Mouse (Mus musculus) limb, embryonic 10.5 days (tissue): ENCODE measurements around the gene Krt2. TPM values are rescaled to one million over a fixed set of nuclear protein-coding genes. Genes with fewer than 3 reads are reported as not detected.
A peak's percentile ranks its signal among the peaks of the same experiment; 100 is the strongest.

Experiments
- DNase-seq: peaks from one replicate; pipeline ENCODE4 v3.0.0-alpha.2; 2017; ENCODE audit warnings: low spot score
- H3K27ac ChIP-seq: fragments of 300-500 bp; sonication (generic); 2 replicates; pipeline ENCODE4 v1.5.1; 2016; ENCODE audit warnings: mild to moderate bottlenecking
- H3K27me3 ChIP-seq: fragments of 300-500 bp; sonication (generic); 2 replicates; pipeline ENCODE4 v1.6.1; 2016; ENCODE audit warnings: low read depth, mild to moderate bottlenecking; ENCODE audit not compliant: poor library complexity, severe bottlenecking
- H3K36me3 ChIP-seq: fragments of 300-500 bp; sonication (generic); 2 replicates; pipeline ENCODE4 v1.6.1; 2016; ENCODE audit warnings: mild to moderate bottlenecking, moderate library complexity
- H3K4me1 ChIP-seq: fragments of 300-500 bp; sonication (generic); 2 replicates; pipeline ENCODE4 v1.6.1; 2016
- H3K4me3 ChIP-seq: fragments of 300-500 bp; sonication (generic); 2 replicates; pipeline ENCODE4 v1.5.1; 2016; ENCODE audit warnings: mild to moderate bottlenecking, moderate library complexity
- H3K9me3 ChIP-seq: fragments of 300-500 bp; sonication (generic); replicated peaks from 2 replicates; pipeline ENCODE4 v1.6.1; 2016; ENCODE audit warnings: mild to moderate bottlenecking
- WGBS: fragments of 180-500 bp; shearing (Covaris S2); methylation state at CpG from one replicate; pipeline ENCODE4 v1.1.7; 2016; 5-methylcytosine and 5-hydroxymethylcytosine counted together
- polyA plus RNA-seq: library from polyadenylated mRNA; unstranded; fragments of >200 nt; fragmentation: Nextera tagmentation; extraction: Ambion mirVana; gene quantifications from 2 replicates; pipeline ENCODE4 v1.2.1, GENCODE M21; 2016

Gene Krt2
- polyA plus RNA-seq, 1 experiment from 2014 or later, result not detected

GRCm38 (mm10) chr15:101834784-101835328, 16.9 kb upstream of the Krt2 start:
- 0 out of 2 replicates have a peak, but pooled peaks cover 4% of the 10 kb centered on the region for H3K4me1 ChIP-seq
- H3K27me3 ChIP-seq, result no peaks in the 10 kb centered on the region
- 70% methylated on average over 5 of the region's 5 CpGs for WGBS
- no peaks in the 10 kb centered on the region for H3K36me3 ChIP-seq
- no peaks in the 10 kb centered on the region for H3K9me3 ChIP-seq
- no peak for DNase-seq
- no peak overlapping the region for H3K4me3 ChIP-seq
- no peak overlapping the region for H3K27ac ChIP-seq

- no peaks in the 10 kb centered on the region for H3K36me3 ChIP-seq
- H3K27me3 ChIP-seq, result no peaks in the 10 kb centered on the region
- H3K9me3 ChIP-seq, result no peaks in the 10 kb centered on the region
- 47% methylated on average over 6 of the region's 6 CpGs for WGBS
- no peak overlapping the region for H3K4me3 ChIP-seq
- no peak for DNase-seq
- H3K4me1 ChIP-seq, result 0 out of 2 replicates have a peak, but pooled peaks cover 4% of the 10 kb centered on the region
- no peak overlapping the region for H3K27ac ChIP-seq
Measured at GRCm38 (mm10) chr15:101833131-101833530, 15.2 kb upstream of the Krt2 start.

- no peak overlapping the region for H3K27ac ChIP-seq
- H3K36me3 ChIP-seq, result no peaks in the 10 kb centered on the region
- no peaks in the 10 kb centered on the region for H3K27me3 ChIP-seq
- no peak overlapping the region for H3K4me3 ChIP-seq
- DNase-seq, result no peak
- H3K9me3 ChIP-seq, result no peaks in the 10 kb centered on the region
- WGBS, result 67% methylated on average over 5 of the region's 5 CpGs
- H3K4me1 ChIP-seq, result 0 out of 2 replicates have a peak, but pooled peaks cover 4% of the 10 kb centered on the region
Measured at GRCm38 (mm10) chr15:101829441-101829840, 11.5 kb upstream of the Krt2 start.

GRCm38 (mm10) chr15:101821786-101822185, 3.8 kb upstream of the Krt2 start:
- peaks cover 8% of the 10 kb centered on the region; the same call in 1 of the 2 replicates for H3K27me3 ChIP-seq
- WGBS, result 42% methylated on average over 3 of the region's 3 CpGs
- H3K36me3 ChIP-seq, result no peaks in the 10 kb centered on the region
- no peak overlapping the region for H3K4me3 ChIP-seq
- DNase-seq, result no peak
- no peak overlapping the region for H3K27ac ChIP-seq
- H3K4me1 ChIP-seq, result 0 out of 2 replicates have a peak, but pooled peaks cover 4% of the 10 kb centered on the region
- no peaks in the 10 kb centered on the region for H3K9me3 ChIP-seq

GRCm38 (mm10) chr15:101803052-101803822, 14.7 kb downstream of the Krt2 start:
- no peak overlapping the region for H3K27ac ChIP-seq
- DNase-seq, result no peak
- no peaks in the 10 kb centered on the region for H3K36me3 ChIP-seq
- H3K4me3 ChIP-seq, result no peak overlapping the region
- H3K9me3 ChIP-seq, result no peaks in the 10 kb centered on the region
- H3K4me1 ChIP-seq, result no peaks in the 10 kb centered on the region
- 84% methylated on average over 11 of the region's 11 CpGs for WGBS
- 0 out of 2 replicates have a peak, but pooled peaks cover 6% of the 10 kb centered on the region for H3K27me3 ChIP-seq

- DNase-seq, result no peak
- Histone ChIP-seq H3K4me3 (no peak within 1 kb of the TSS), H3K9me3 (no peaks in the 10 kb centered on the region), H3K36me3 (no peaks in the 10 kb centered on the region), H3K27me3 (0 out of 2 replicates have a peak, but pooled peaks cover 6% of the 10 kb centered on the region), H3K4me1 (no peaks in the 10 kb centered on the region), H3K27ac (no peak within 1 kb of the TSS)
- 83% methylated on average over 6 of the region's 6 CpGs for WGBS
Measured at GRCm38 (mm10) chr15:101802296-101802835, 15.6 kb downstream of the Krt2 start, which contains the start of gene Krt73. Gene Krt73 (minus strand): TSS chr15:101802346.

- 23% methylated on average over 3 of the region's 3 CpGs for WGBS
- no peaks in the 10 kb centered on the region for H3K4me1 ChIP-seq
- H3K4me3 ChIP-seq, result no peak overlapping the region
- no peak overlapping the region for H3K27ac ChIP-seq
- no peaks in the 10 kb centered on the region for H3K27me3 ChIP-seq
- no peak for DNase-seq
- H3K36me3 ChIP-seq, result no peaks in the 10 kb centered on the region
- no peaks in the 10 kb centered on the region for H3K9me3 ChIP-seq
Measured at GRCm38 (mm10) chr15:101790867-101791266, 27.1 kb downstream of the Krt2 start.

- Histone ChIP-seq H3K36me3 (no peaks in the 10 kb centered on the region), H3K4me1 (no peaks in the 10 kb centered on the region), H3K27me3 (no peaks in the 10 kb centered on the region), H3K27ac (no peak within 1 kb of the TSS), H3K9me3 (no peaks in the 10 kb centered on the region), H3K4me3 (no peak within 1 kb of the TSS)
- DNase-seq, result no peak
- 88% methylated on average over 18 of the region's 18 CpGs for WGBS
Measured at GRCm38 (mm10) chr15:101786360-101786759, 31.6 kb downstream of the Krt2 start, which contains the start of gene Krt72. Gene Krt72 (minus strand): TSS chr15:101786460.

- DNase-seq, result no peak
- no peaks in the 10 kb centered on the region for H3K9me3 ChIP-seq
- WGBS, result 86% methylated on average over 10 of the region's 10 CpGs
Measured at GRCm38 (mm10) chr15:101773420-101773819, 44.5 kb downstream of the Krt2 start.

GRCm38 (mm10) chr15:101772711-101773081, 45.3 kb downstream of the Krt2 start:
- DNase-seq, result peak; percentile 92
- Histone ChIP-seq H3K4me1 (peaks cover 3% of the 10 kb centered on the region; the same call in 1 of the 2 replicates), H3K27me3 (no peaks in the 10 kb centered on the region), H3K9me3 (no peaks in the 10 kb centered on the region), H3K36me3 (no peaks in the 10 kb centered on the region), H3K4me3 (no peak overlapping the region), H3K27ac (no peak overlapping the region; the same call in 1 of the 2 replicates)
- WGBS, result 8% methylated on average over 5 of the region's 5 CpGs

More at GRCm38 (mm10) chr15:101773420-101773819, 44.5 kb downstream of the Krt2 start:
- Histone ChIP-seq H3K4me3 (no peak overlapping the region), H3K27me3 (no peaks in the 10 kb centered on the region), H3K36me3 (no peaks in the 10 kb centered on the region), H3K27ac (no peak overlapping the region), H3K4me1 (peaks cover 3% of the 10 kb centered on the region; the same call in 1 of the 2 replicates)

- no peaks in the 10 kb centered on the region for H3K9me3 ChIP-seq
- no peaks in the 10 kb centered on the region for H3K27me3 ChIP-seq
- H3K27ac ChIP-seq, result no peak overlapping the region; the same call in 1 of the 2 replicates
- 71% methylated on average over 5 of the region's 5 CpGs for WGBS
- no peaks in the 10 kb centered on the region for H3K36me3 ChIP-seq
- H3K4me1 ChIP-seq, result peaks cover 3% of the 10 kb centered on the region; the same call in 1 of the 2 replicates
- no peak for DNase-seq
- no peak overlapping the region for H3K4me3 ChIP-seq
Measured at GRCm38 (mm10) chr15:101772080-101772710, 45.8 kb downstream of the Krt2 start.

GRCm38 (mm10) chr15:101770226-101770625, 47.7 kb downstream of the Krt2 start:
- Histone ChIP-seq H3K36me3 (no peaks in the 10 kb centered on the region), H3K4me1 (peaks cover 3% of the 10 kb centered on the region; the same call in 1 of the 2 replicates), H3K4me3 (no peak overlapping the region), H3K9me3 (no peaks in the 10 kb centered on the region), H3K27me3 (no peaks in the 10 kb centered on the region), H3K27ac (no peak overlapping the region)
- 47% methylated on average over 8 of the region's 8 CpGs for WGBS
- DNase-seq, result no peak
